Mouse (Mus musculus) lung, adult 2 months (tissue): ENCODE measurements around the gene Tmem132b. TPM values are rescaled to one million over a fixed set of nuclear protein-coding genes. Genes with fewer than 3 reads are reported as not detected.

ENCODE experiments used
- DNase-seq: peaks from one replicate; pipeline ENCODE4 v3.0.0; 2022
- H3K4me1 ChIP-seq: fragments of 200-500 bp; 2 replicates; pipeline ENCODE4 v1.6.1; 2011; ENCODE audit warnings: low read length; ENCODE audit not compliant: control insufficient read depth, insufficient read depth
- H3K4me3 ChIP-seq: fragments of 200-500 bp; replicated peaks from 2 replicates; pipeline ENCODE3; 2011; ENCODE audit warnings: low read depth, mild to moderate bottlenecking, control low read depth, low read length; ENCODE audit errors: extremely low read depth
- CTCF ChIP-seq: fragments of 200-500 bp; IDR thresholded peaks from 2 replicates; pipeline ENCODE4 v1.5.1; 2011; ENCODE audit warnings: mild to moderate bottlenecking, low read length, control low read depth; ENCODE audit not compliant: insufficient read depth
- POLR2A ChIP-seq: fragments of 200-500 bp; IDR thresholded peaks from 2 replicates; pipeline ENCODE4 v1.6.1; 2011; ENCODE audit warnings: low read depth, mild to moderate bottlenecking, control low read depth, low read length, borderline replicate concordance; ENCODE audit errors: extremely low read depth
- WGBS: fragments of 180-500 bp; shearing (Covaris S2); methylation state at CpG from one replicate; pipeline ENCODE4 v1.1.7; 2018; 5-methylcytosine and 5-hydroxymethylcytosine counted together
- polyA plus RNA-seq: library from polyadenylated mRNA; depleted of rRNA; stranded (reverse); fragments of >200 nt; gene quantifications from 2 replicates; pipeline ENCODE4 v1.2.3, GENCODE M21; 2012; rRNA removed

The Tmem132b gene
- polyA plus RNA-seq, 1 experiment, result 0.18 TPM

DNA sequence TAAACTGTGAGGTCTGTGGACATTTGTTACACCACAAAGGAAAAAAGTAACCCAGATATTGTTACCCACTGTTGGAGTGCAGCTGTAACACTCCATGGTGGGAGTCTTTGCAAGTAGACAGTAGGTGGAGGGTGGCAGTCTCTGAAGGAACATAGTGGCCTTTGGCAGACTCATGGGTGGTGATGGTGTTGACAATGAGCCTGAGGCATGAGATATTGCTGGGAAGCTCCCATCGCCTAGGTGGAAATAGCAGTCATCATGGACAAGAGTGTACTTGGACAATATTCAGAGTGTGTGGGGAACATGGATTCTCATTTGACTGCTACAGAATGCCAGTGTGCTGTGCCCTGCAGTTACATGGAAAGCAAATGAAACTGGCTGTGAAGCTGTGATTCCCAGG, 248.8 kb downstream of the Tmem132b start:
- WGBS, result 88% methylated on average over 1 of the region's 1 CpGs
- TF ChIP-seq POLR2A, result no peak
- no peak for TF ChIP-seq CTCF

DNA sequence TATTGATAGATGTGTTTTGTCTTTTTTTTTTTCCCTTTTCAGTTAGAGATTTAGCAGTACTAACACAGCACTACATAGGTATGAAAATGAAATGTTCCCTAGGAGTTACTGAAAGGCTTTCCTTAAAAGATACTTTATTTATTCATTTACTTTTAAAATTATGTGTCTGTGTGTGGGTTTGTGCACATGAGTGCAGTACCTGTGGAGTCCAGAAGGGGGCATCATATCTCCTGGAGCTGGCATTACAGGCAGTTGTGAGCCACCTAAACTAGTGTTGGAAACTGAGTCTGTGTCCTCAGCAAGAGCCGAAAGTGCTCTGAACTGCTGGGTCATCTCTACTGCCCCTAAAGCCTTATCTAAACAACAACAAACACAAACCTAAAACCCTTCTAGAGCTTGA, 261.1 kb downstream of the Tmem132b start:
- TF ChIP-seq CTCF, result no peak
- TF ChIP-seq POLR2A, result no peak
- Histone ChIP-seq H3K4me1 (no peaks in the 10 kb centered on the region), H3K4me3 (no peak overlapping the region)
- 78% methylated on average over 1 of the region's 1 CpGs for WGBS
- DNase-seq, result no peak

More for the DNA sequence above, 248.8 kb downstream of the Tmem132b start:
- Histone ChIP-seq H3K4me1 (no peaks in the 10 kb centered on the region), H3K4me3 (no peak overlapping the region)
- DNase-seq, result no peak

DNA sequence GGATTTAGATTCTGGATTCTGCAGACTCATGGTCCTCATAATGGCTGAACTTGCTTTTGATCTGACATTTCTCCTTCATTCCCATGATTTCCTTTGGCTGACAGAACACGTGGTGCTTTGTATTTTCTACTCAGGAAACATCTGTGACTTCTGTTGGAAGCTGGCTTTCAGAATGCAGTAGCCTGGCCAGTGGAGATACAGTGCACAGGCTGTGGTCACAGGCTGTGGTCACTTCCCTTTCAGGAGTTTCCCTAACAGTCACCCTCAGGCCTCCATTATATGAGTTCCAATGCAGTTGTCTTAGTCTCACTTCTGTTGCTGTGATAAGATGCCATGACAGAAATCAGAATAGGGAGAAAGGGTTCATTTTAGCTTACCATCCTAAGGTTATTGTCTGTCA, 262.7 kb downstream of the Tmem132b start:
- WGBS, result 38% methylated on average over 1 of the region's 1 CpGs
- no peak for DNase-seq
- no peaks in the 10 kb centered on the region for H3K4me1 ChIP-seq
- no peak overlapping the region for H3K4me3 ChIP-seq
- no peak for TF ChIP-seq POLR2A
- TF ChIP-seq CTCF, result no peak

DNA sequence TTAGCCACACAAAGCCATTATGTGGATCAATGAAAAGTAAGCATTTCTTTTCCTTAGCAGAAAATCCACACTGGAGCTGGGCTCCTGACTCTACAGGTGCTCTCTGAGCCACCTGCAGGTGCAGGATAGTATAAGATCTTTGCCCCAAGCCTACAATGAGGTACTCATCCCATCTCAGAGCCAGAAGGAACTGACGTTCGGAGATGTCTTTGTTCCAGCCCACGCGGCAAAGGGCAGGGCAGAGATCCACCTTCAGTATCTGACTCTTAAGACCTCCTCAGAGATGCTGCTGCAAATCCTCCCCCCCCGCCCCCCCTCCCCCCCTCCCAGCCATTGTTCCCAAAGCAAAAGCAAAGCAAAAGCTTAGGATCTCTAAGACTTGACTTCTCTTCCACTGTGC, 268.0 kb downstream of the Tmem132b start:
- WGBS, result 44% methylated on average over 5 of the region's 5 CpGs
- TF ChIP-seq POLR2A, result no peak
- no peak for TF ChIP-seq CTCF
- no peak for DNase-seq
- Histone ChIP-seq H3K4me3 (no peak overlapping the region), H3K4me1 (no peaks in the 10 kb centered on the region)

DNA sequence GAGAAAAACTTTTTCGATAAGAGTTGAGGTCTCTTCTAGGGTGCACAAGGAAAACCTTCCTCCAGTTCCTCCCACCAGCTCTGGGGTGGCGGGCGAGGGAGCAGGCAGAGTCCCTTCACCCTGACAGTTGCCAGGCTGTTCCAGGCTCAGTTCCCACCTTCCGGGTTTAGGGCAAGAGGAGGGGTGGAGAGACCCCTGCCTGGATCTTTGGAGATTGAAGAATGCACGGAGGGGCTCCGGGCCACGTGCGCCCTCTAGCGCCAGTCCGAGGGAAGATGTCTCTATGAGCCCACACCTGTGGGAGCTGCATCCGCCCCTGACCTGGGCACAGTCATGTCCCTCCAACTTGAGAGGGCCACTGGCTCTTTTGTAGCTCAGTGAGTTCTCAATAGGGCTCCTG, 268.5 kb downstream of the Tmem132b start:
- TF ChIP-seq POLR2A (no peak), CTCF (no peak)
- 10% methylated on average over 11 of the region's 11 CpGs for WGBS
- no peak for DNase-seq
- no peaks in the 10 kb centered on the region for H3K4me1 ChIP-seq
- H3K4me3 ChIP-seq, result no peak overlapping the region

DNA sequence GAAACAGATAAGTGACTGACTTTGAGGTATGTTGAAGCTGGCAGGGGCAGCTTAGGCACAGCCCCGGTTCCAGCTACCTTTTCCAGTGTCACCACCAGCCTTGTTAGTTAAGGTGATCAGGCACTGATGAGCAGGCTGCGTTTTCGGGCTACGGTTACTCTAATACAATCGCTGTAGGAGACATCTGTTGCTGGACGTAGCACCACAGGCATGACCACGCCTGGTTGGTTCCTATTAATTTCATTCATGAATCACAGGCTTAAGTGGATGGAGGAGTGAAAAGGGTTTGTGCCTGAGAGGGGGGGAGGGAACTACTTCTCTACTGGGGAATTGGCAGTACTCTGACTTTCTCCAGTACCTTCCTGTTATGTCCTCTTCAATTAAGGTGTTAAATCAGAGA, 271.2 kb downstream of the Tmem132b start:
- WGBS, result 82% methylated on average over 7 of the region's 7 CpGs
- Histone ChIP-seq H3K4me3 (no peak overlapping the region), H3K4me1 (no peaks in the 10 kb centered on the region)
- no peak for DNase-seq
- TF ChIP-seq POLR2A, result no peak

DNA sequence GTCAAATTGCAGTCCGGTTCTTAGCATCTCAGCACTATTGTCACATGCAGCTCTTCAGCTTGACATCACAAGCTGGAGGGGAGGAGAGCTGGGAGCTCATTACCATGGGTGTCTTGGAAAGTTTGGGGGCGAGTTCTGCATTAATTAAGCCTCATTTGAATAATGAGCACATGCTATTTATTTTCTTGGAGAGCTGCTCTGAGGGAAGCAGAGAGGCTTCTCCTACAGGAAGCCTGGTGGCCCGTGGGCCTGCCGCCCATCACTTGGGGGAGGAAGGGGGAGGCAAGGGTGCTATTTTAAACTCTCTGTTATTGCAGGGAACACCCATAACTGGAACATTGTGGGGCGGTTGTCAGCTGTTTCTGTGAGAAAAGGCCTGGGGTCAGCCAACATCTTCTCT, 273.8 kb downstream of the Tmem132b start:
- no peak overlapping the region for H3K4me3 ChIP-seq
- no peaks in the 10 kb centered on the region for H3K4me1 ChIP-seq
- WGBS, result 59% methylated on average over 5 of the region's 5 CpGs
- no peak for TF ChIP-seq POLR2A
- DNase-seq, result no peak

DNA sequence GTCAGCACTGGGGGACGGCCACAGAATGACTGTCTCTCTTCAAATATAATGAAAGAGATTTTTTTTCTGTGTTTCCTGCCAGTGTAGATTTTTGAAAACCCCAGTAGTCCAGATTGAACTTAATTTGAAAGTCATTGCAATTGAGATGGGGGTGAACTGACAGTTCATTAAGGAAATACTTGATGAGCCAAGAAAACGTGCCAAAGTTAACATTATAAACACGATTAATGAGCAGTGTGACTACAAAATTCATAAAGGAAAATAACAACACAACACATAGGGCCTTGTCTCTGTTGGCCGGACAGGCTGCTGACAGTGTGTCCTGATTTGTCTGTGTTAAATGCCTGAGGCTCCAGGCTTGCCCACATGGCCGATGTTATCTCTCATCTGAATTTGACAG, 276.3 kb downstream of the Tmem132b start:
- no peak for DNase-seq
- no peak overlapping the region for H3K4me3 ChIP-seq
- WGBS, result 64% methylated on average over 5 of the region's 5 CpGs
- TF ChIP-seq CTCF, result no peak
- TF ChIP-seq POLR2A, result no peak
- H3K4me1 ChIP-seq, result no peaks in the 10 kb centered on the region

DNA sequence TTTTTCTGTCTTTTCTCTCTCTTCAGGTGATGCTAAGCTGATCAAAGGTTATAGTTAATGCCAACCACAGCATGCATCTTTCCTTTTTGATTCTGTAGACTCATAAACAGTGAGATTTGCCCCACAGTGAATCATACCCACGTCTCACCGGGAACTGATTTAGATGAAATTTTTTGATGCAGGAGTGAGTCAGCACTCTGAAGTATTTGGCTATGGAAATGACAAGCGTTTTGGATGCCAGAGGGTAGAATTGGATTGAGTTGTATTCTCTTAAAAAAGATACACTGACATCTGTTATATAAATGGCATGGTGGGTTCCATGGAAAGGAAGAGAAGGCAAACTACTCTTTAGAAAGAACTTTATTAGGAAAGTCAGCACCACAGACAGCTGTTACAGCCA, 297.8 kb downstream of the Tmem132b start:
- H3K4me1 ChIP-seq, result no peaks in the 10 kb centered on the region
- no peak for DNase-seq
- no peak overlapping the region for H3K4me3 ChIP-seq
- TF ChIP-seq POLR2A, result no peak
- no peak for TF ChIP-seq CTCF
- WGBS, result 63% methylated on average over 3 of the region's 3 CpGs

DNA sequence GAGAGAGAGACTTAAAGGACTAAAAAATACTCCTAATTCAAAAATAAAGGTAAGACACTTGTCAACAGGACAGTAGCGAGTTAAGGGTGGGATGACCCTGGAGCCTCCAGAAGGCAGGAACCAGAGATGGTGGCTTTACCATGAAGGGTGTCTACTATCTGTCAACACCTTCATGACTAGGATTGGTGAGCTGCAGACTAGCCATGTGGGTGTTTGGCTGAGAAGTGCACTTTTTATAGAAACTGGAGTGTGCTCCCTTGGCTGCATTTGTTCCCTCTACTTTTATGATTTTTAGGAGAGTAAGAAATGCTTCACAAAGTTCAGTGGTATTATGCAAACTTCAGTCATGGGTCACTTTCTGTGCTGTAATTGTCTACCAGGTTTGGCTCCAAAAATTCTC, 304.3 kb downstream of the Tmem132b start:
- 69% methylated on average over 1 of the region's 1 CpGs for whole genome bisulfite sequencing
- Histone ChIP-seq H3K4me1 (no peaks in the 10 kb centered on the region), H3K4me3 (no peak overlapping the region)
- DNase-seq, result no peak
- TF ChIP-seq CTCF (no peak), POLR2A (no peak)

DNA sequence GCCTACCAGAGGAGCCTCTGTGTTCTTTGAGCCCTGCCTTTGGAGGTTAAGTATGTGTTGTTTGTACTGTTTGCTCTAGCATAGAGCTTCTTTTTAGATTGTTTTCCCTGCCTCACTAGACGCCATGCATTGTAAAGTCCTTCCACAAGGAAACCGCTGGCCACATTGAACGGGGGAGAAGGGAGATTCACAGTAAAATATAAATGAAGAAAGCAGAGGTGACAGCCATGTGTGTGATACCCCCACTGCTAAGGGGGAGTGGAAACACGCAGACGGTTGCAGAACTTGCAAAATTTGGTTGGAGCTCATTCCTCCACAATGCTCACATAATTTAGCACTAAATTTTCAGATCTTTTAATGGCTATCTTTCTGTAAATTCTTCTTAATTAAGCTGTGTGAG, 305.2 kb downstream of the Tmem132b start:
- TF ChIP-seq CTCF (no peak), POLR2A (no peak)
- DNase-seq, result no peak
- Histone ChIP-seq H3K4me3 (no peak overlapping the region), H3K4me1 (no peaks in the 10 kb centered on the region)
- 79% methylated on average over 5 of the region's 5 CpGs for WGBS

Other genes starting within 250 kb of the Tmem132b start
- gene Scarb1, start 190.7 kb upstream of the Tmem132b start, polyA plus RNA-seq, result 173 and 196 TPM in 2 replicates
- 0.20 and 0.25 TPM in 2 replicates for gene Gm10382, start 142.5 kb upstream of the Tmem132b start, polyA plus RNA-seq
- 705 and 874 TPM in 2 replicates for gene Ubc, start 141.6 kb upstream of the Tmem132b start, polyA plus RNA-seq
- 11.1 and 13.4 TPM in 2 replicates for gene Dhx37, start 97.7 kb upstream of the Tmem132b start, polyA plus RNA-seq
- gene Bri3bp, start 90.2 kb upstream of the Tmem132b start, polyA plus RNA-seq, result 5.0 and 8.2 TPM in 2 replicates
- gene Aacs, start 56.0 kb upstream of the Tmem132b start, polyA plus RNA-seq, result 53.0 and 58.6 TPM in 2 replicates